Mouse (Mus musculus): Measurements from ENCODE around the gene Smc1b.

DNA sequence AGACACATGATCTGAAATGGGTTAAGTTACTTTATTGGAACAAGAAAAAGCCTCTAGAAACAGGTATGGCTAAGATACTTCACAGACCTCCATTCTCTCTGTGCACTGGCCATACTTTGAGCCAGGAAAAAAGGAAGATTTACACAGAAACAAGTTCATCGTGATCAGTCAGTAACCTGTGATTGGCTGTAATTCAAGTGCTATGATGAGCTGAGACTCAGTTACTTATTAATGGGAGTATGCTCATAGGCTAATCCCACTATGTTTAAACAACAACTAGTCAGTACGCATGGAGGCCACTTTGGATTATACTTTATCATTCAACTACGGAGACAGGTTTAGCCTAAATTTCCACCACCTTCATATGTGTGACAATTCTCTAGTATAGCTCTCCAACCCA lies 22.3 kb upstream of the Smc1b start:
- TF ChIP-seq EP300 (IDR thresholded peaks at IDR 0.05; ENCODE audit: low read depth) (no peak), CTCF (IDR thresholded peaks at IDR 0.05; ENCODE audit: low read depth) (no peak)

All from heart, postnatal 0 days (tissue).